Mouse (Mus musculus) ovary, postnatal 14 days (tissue): Measurements from ENCODE around the gene Lrrc47.

Source experiments
- DNase-seq: peaks from one replicate; pipeline ENCODE4 v3.0.0; 2022; ENCODE audit warnings: low spot score

Lrrc47 gene

GRCm38 (mm10) chr4:154023754-154024601, 12.4 kb downstream of the Lrrc47 start:
- DNase-seq, result no peak

DNA sequence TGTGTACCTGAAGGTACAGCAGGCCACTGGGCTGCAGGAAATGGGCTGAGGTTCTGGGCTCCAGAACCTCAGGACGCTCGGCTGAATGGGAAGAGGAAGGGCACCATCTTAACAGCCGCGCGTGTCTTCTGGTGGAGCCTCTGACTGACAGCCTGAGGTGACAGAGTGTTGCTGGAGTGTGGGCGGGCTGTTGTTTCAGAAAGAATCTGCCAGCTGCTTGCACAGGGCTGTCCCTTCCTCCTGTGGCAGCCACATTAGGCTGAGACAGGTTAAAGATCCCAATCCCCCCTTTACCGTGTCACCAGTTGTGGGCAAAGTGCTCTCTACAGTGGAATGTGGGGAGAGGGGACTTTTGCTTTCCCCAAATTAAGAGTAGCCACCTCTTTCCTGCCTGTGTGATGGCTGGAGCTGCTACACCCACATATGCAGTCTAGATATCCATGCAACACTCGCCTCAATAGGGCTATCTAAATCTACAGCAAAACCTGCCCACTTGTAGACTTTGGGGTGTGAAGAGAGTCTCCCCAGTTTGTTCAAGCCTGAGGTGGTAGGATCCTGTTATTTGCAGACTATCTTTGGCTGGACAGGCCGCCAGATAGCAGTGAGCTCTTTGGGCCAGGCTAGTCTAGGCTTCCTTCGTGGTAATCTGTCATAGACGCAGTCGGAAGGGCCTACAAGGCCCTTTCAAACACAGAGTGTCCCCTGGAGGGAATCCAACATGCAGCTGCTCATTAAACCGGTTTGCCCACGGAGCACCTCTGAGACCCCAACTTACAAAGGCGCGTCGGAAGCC, 13.4 kb downstream of the Lrrc47 start:
- no peak for DNase-seq

DNA sequence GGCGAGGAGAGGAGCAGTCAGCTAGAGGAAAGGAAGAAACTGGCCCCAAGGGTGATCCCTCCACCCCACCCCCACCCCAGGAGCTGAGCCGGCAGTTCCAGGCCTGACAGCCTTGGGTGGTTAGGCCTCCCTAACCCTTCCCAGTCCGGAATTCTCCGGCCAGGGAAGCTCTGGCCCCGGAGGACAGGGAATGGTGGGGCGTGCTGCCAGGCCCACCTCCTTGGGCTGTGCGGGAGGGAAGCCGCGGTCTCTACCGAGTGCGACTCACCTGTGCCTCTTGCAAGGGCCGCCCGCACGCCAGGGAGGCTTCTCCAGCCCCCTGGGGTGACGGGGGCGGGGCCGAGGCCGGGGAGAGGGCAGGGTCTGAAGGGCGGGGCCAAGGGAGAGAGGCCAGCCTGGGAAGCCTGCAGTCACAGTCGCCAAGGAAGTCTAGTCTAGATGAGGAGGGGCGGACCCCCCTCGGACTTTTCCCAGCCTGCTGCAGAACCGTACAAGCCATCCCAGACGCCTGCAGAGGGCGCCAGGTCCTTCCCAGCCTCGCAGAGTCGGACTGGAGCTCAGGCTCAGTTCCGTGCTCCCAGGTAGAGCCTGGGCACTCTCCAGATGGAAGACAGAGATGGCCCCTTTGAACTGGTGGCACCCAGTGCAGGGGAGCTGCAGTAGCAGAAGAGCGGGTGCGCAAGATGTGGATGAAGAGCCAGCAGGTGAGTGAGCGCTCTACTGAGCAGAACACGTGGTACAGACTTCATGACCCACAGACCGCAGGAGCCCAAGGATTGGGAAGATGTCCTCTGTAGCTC, 14.3 kb downstream of the Lrrc47 start, which contains the start of gene Smim1:
Smim1 (minus strand) TSS at position 590 of the 800 bp plus-strand sequence.
- DNase-seq, result peak; percentile 71

GRCm38 (mm10) chr4:154026441-154026761, 14.9 kb downstream of the Lrrc47 start:
- no peak for DNase-seq

- no peak for DNase-seq
Observed at GRCm38 (mm10) chr4:154028066-154028465, 16.5 kb downstream of the Lrrc47 start.

DNA sequence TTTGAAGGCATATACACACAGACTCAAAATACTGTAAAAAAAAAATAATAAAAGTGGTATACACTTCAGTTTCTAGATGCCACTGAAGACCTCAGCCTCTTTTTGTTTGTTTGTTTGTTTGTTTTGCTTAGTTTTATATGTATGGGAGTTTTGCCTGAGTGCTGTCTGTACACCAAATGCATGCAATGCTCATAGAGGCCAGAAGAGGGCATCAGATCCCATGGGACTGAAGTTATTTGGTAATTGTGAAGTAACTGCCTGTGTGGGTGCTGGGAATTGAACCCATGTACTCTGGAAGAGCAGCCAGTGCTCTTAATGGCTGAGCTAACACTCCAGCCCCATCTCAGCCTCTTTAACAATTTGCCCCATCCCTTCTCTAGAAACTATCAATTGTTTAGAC, 17.1 kb downstream of the Lrrc47 start:
- no peak for DNase-seq

DNA sequence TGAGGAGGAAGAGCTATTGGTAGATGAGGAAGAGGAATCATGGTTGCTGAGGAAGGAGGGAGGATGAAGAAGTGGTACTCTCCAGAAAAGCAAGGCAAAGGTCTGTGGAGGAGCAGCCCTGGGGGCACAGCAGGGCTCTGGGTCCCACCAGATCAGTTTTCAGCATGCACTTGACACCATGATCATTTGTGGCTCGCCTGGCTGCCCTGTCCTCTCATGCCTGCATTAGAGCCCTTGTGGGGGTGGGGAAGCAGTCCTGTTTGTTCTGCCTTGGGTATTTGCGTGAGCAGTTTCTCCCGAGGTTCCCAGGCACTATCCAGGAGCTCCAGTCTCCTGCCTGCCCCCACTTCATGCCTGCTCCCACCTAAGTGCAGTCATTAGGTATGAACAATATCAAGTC, 25.6 kb downstream of the Lrrc47 start:
- no peak for DNase-seq

DNA sequence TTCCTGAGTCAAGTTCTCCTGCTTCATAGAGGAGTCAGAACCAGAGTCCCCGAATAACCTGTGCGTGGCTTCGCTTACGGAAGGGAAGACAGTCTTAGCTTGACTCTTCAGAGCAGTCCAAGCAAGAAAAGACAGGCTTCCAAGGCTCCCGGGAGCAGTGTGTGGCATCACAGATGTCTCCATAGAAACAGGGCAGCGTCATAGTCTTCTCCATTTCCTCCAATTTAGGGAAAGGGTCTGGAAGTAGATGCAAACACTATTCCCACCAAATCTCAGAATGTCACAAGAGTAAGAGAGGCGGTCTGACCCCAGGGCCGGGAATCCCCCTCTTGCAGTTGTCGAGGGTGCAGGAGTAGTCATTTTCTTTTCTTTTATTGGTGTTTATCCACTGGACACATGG, 31.0 kb downstream of the Lrrc47 start, which contains the start of gene Ccdc27:
Ccdc27 (minus strand) TSS at position 101 of the 400 bp plus-strand sequence.
- DNase-seq, result no peak

DNA sequence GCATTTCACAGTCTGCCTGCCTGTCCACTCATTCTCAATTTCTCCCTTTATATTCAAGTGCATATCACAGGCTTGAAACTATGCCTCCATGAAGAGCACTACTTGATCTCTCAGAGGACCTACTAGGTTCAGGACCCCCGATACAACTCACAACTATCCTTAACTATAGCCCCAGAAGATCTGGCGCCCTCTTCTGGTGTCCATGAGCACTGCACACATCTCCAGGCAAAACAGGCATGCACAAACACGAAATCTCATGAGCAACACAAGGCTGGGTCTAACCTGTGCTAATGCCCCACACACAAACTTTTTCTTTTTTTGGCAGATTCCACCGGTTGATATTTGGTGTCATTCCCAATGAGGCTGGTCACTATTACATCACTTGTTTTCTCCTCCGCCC, 34.3 kb downstream of the Lrrc47 start:
- DNase-seq, result no peak

DNA sequence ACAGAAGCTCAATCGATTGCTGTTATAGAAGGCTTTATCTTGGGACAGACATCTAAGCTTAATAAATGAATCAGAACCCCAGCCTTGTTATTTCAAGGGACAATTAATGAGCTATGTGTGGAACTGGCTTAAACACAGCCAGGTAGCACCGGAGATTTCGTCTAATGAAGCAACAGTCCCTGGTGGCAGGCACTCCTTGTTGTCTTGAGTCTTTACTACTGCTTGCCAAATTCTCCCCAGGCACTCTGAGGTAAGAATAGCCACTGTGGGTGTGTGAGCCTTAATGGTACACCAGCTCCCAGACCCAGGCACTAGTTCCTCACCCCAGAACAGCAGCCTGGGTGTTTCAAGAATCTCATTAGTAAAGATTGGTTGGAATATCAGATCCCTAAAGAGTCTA, 39.9 kb downstream of the Lrrc47 start:
- no peak for DNase-seq

GRCm38 (mm10) chr4:154053065-154053464, 41.5 kb downstream of the Lrrc47 start:
- no peak for DNase-seq

DNA sequence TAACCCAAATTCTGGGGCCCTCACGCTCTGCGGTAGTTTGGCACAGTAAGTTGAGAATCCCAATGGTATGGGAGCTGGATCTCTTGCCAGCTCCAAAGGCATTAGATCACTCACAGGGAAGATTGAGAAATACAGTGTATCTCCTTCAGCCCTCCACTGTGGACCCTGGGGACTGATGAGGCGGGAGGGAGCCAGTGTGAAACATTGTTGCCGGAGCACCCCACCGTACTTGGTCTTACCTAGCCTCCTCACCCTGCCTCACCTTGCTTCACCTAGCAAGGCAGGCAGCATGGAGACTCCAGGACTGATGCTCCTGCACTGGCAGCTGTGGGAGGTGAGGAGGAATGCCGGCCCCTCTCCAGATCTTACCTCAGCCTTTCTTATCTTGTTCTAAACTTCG, 44.0 kb downstream of the Lrrc47 start:
- DNase-seq, result no peak

DNA sequence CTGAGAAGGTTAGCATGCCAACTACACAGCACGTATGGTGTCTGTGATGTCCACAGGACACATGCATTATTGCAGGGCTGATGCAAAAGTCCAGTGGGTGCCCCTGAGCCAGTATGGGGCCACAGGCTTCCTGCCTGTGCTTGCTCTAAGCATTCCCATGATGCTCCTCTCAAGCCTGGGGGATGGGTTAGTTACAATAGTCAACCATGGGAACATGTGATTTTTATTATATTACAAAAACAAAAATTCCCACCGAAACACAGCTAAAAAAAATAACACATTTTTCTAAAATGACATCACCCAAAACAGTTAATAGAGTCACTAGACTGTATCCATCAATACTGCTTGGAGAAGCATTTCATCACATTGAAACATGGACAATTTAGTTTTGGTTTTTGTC, 44.5 kb downstream of the Lrrc47 start:
- no peak for DNase-seq

- DNase-seq, result no peak
Observed at GRCm38 (mm10) chr4:154056661-154057060, 45.1 kb downstream of the Lrrc47 start.

GRCm38 (mm10) chr4:154057696-154058095, 46.2 kb downstream of the Lrrc47 start:
- no peak for DNase-seq

- DNase-seq, result no peak
Observed at GRCm38 (mm10) chr4:154064827-154065773, 53.6 kb downstream of the Lrrc47 start.

DNA sequence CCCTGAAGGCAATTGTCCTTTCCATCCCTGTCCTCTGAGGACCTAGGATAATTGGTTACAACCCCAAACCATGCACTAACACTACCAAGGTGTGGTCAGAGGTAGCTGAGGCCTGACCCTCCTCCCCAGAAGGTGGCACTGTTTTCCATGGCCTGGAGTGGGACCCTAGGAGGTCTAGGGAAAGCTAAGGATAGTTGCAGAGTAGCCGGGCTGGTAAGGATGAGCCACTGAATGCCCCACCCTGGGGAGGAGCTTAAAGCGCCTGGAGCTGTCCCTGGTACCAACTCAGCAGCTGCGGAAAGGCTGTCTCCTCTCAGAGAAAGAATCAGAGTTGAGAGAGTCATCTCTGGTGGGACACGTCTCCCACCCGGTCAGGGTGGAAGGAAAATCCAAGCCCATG, 59.4 kb downstream of the Lrrc47 start:
- peak; percentile 22 for DNase-seq
